Mouse (Mus musculus) testis, postnatal 14 days (tissue): ENCODE results near the gene Pcbd1.
A peak's percentile ranks its signal among the peaks of the same experiment; 100 is the strongest.

Experiments used
- DNase-seq: peaks from one replicate; pipeline ENCODE4 v3.0.0; 2021; ENCODE audit warnings: low spot score

Gene Pcbd1

DNA sequence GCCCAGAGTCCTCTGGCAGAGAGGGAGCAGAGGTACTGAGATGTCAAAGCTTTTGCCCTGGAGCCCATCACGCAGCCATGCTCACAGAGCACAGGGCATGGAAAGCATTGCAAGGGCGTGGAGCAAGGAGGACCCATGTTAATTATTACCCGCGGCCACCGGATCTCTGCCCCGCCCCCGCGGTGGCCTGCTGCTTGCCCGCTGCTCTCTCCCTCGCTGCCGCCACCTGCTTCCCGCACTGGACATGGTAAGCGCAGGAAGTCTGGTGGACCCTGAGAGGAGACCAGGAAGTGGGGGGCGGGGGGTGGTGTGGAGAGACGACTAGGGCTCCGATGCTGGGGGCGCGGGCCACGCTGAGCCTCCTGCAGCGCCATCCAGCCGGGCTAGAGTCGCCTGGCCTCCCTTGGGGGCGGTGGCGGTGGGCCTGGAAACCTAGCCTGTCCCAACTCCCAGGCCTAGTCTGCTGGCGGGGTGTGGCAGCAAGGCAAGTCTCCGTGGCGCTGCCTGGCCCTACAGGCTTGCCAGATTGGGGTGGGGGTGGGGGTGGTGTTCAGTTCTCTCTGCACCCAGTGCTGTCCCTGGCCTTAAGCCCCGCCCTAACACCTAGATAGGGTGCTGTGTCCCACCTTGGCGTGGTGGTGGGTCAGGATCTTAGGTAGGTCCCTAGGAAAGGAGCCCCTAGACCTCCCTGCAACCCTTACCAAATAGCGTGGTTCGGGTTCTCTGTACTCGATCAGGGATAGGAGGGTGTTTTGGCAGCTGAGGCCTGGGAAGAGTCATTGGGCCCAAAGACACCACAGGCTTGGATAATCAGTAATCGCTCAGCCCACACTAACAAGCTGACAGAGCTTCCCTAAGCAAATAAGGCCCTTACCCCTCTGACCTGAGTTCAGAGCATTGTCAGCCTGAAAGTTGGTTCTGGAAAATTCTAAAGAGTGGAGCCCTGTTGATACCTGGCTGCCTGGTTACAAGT is at the start of gene Pcbd1:
Gene Pcbd1 (plus strand): TSS at position 162 of the 973 bp plus-strand sequence.
- DNase-seq, result no peak

- DNase-seq, result no peak
These were observed 49.5 kb upstream of the Pcbd1 start for GRCm38 (mm10) chr10:61039657-61040056.

- no peak for DNase-seq
These were observed 44.0 kb upstream of the Pcbd1 start for GRCm38 (mm10) chr10:61045081-61045480.

- peak; percentile 64 for DNase-seq
These were observed 37.0 kb upstream of the Pcbd1 start for GRCm38 (mm10) chr10:61051993-61052613.

DNA sequence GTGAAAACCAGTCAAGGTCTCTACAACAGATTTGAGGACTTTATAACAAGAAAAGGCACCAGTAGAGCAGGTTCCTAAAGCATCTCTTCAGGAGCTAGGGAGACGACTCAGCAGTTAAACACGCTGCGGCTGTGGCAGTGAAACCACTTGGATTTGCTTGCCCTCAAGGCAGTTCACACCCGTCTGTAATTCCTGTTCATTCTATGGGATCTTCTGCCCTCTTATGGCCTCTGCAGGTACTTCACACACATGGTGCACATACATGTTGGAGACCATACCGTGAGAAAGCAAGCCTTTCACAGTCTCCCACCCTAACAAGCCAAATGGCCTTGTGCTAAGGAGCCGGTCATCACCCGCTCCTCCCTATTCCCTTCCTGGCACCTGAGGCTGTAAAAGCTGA is 32.5 kb upstream of the Pcbd1 start:
- DNase-seq, result no peak

DNA sequence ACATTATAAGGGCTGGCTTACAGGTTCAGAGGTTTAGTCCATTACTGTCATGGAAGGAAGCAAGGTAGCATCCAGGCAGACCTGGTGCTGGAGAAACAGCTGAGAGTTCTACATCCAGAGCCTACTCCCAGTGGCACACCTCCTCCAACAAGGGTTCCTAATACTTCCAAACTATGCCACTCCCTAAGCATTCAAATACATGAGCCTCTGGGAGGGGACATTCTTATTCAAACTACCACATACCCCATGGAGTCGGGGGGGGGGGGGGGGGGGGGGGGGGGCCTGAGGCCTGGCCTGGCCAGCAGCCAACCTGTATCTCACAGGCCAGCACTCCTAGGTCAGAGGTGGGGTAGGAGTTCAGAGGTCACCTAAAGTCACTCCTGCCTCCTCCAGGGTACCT is 30.0 kb upstream of the Pcbd1 start:
- DNase-seq, result no peak

DNA sequence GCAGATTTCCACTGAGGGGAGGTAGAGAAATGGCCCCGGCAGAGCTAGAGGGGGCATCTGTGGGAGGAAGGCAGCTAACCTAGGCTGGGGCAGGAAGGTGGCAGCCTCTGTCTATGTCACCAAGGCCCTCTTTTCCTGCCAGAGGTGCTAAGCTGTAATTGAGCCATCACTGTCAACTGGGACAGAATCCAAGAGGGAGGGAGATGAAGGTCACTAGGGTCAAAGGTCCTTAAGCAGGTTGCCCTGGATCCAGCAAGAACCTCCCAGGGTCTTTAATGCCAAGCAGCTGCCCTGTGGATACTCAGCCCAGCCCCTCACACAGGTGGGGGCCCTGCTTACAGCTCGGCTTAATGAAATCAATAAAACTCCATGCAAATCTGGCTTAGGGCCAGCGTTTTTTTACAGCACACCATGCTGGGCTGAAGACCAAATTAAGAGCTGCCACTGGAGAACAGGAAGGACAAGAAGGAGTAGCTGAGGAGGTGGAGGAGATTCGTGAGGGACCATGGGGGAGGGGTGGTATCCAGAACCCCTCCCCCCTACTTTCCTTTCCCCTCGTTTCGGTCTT is 29.5 kb upstream of the Pcbd1 start:
- DNase-seq, result no peak

DNA sequence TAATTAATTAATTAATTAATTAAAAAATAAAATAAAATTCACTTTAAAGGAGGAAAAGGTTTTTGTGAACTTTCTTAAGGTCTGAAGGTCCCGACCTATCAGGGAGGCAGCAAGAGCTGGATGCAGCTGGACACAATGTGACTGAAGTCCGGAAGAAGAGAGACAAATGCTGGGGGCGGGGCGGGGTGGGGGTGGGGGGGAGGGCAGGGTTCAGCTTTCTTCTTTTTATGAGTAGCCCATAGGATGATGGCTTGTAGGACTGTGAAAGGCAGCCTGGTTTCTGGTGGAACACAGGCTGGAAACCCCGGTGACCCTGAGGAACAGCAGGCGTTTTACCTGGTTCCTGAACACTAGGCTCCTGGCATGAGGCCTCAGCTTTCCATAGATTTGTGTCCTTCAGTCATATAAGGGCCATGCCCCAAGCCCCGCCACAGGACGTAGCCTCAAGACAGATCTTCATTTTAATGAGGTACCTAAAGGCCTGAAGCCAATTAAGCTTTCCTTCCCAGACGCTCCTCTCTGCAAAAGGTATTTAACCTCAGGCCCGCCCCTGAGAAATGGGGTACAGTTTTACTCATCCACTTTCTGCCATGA is 25.8 kb upstream of the Pcbd1 start:
- no peak for DNase-seq

GRCm38 (mm10) chr10:61064635-61065034 is 24.5 kb upstream of the Pcbd1 start:
- DNase-seq, result peak; percentile 47

- no peak for DNase-seq
These were observed 23.7 kb upstream of the Pcbd1 start for GRCm38 (mm10) chr10:61065287-61066005.

DNA sequence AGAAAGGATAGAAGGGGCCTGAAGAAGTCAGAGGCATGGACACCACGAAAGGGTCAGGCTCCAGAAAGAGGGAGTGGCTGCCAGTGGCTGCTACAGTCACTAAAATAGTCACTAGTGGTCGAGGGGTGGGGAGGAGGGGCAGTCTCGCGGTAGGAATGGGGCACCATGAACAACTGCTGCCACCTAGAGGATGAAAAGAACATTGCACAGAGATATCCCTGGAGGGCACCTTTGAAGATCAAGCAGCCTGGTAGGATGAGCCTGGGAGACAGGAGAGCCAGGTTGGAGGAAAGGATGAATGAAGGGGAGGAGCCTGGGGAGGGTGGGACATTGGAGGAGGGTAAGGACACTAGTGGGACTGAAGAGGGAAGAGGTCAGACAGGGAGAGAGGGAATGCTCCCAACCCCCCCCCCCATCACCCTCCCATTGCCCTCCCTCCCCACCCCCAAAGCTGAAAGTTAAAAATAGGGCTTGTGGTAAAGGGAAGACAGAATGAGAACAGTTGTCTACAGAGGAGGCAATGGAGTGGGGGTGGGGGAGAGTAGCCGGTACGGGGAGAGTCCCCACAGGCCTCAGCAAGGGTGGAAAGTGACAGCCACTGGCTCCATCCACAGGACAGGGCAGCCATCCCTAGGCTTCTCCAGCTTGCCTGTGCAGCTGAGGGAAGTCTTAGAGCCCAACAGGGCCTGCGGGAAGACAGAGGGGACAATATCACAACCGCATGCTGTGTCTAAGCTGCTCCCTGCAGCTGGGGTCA is 20.5 kb upstream of the Pcbd1 start:
- peak; percentile 40 for DNase-seq

- no peak for DNase-seq
These were observed 19.9 kb upstream of the Pcbd1 start for GRCm38 (mm10) chr10:61069248-61069647.

DNA sequence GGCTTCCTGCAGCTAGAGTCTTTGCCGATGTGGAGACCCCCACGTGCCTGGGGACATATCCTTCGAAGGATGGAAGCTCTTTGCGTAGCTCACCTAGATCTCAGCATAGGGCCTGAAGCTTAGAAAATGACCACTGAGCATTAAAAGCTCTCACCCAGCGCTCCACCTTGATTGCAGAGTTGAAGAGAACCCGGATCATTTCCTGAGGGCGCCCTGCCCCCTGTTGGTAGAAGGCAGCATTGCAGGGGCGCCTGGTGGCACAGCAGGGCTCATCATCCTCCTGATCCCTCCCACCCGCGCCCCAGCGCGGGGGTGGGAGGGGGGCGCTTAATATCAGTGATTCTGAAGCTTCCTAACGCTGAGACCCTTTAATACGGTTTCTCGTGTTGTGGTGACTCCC is 16.8 kb upstream of the Pcbd1 start:
- DNase-seq, result peak; percentile 41

- DNase-seq, result no peak
These were observed 14.5 kb upstream of the Pcbd1 start for GRCm38 (mm10) chr10:61074643-61075042.

DNA sequence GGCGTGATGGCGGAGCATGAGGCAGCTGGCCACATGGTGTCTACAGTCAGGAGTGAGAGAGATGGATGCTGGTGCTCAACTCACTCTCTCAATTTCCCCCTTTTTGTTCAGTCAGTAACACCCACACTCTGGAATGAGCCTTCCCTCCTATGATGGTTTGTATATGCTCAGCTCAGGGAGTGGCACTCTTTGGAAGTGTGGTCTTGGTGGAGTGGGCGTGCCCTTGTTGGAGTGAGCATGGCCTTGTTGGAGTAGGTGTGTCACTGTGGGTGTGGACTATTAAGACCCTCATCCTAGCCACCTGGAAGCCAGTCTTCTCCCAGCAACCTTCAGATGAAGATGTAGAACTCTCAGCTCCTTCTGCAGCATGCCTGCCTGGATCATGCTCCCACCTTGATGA is 13.5 kb upstream of the Pcbd1 start:
- no peak for DNase-seq

DNA sequence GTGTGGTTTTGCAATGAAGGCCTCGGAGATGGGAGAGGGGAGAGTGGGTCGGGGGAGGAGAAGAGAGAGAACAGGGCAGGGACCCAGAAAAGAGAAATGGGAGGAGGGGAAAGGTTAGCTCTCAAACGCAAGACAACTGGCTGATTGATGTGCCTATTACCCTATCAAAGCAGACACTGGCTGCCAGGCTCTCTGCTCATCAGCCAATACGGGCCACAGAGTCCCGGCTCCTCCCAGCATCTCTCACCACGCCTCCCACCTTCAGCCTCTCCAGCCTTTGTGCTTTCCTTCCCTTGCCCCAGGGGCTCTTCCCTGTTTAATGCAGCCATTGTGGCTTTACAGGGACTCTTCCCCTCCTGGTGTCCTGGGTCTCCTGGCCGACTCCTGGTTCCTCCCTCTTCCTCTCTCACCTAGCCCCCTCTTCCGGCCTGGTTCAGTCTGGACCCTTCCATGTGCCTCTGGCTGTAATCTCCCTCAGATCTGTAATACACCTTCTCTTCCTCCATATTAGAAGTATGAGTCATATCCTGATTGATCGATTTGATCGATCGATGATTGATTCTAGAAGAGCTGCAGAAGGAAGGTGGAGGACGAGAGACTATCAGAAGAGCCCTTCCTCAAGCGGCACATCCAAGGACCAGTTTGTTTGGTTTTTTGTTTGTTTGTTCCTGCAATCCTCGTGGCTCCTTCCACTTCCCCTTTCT is 8.8 kb upstream of the Pcbd1 start:
- peak; percentile 91 for DNase-seq

DNA sequence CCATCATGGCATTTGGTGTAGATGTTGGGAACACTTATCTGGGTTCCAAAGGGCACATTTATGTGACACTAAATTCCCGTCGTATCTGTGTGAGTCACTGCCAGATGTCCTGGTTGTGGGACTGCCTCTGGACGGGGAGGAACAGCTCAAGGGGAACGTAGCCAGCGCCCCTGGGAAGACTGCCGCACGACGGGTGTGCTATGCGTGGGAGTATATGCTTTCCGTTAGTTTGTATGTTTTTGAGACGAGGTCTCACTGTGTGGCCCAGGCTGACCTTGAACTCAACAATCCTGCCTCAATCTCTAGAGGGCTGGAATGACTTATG is 8.2 kb upstream of the Pcbd1 start:
- peak; percentile 71 for DNase-seq

DNA sequence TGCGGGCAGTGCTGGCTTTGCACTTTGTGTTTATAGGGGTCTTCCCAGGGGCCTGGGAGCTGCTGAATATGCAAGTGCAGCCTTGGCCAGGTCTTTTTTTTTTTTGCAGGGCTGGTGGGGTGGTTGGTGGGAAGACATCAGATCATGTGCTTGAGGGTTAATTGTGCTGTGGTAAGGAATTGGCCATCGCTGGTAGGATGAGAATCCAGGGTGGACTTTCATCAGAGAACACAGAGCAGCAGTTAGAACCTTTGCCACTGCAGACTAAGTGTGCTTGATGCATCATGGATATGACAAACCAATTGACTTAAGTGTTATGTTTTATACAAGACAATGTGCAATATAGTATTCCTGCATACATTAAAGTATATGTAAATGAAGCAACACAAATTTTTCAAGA is 3.8 kb upstream of the Pcbd1 start:
- DNase-seq, result no peak

- no peak for DNase-seq
These were observed 2.6 kb upstream of the Pcbd1 start for GRCm38 (mm10) chr10:61086502-61086901.

DNA sequence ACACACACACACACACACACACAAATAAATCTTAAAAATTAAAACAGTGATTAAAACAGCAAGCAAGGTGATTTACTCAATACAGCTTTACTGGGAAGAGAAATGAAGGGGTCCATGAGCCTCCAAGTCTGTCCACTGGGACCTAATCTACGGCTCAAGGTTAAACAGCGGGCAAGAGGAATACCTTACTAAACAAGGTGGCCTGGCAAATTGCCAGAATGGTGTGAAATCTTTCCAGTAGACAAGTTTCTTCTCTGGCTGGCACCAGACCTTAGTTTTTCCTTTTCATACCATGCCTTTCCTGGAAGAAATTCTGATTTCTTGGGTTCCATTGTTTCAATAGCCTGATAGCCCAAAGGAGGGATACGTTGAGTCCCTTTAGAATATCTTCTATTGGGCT is 663 bp upstream of the Pcbd1 start:
- no peak for DNase-seq

- no peak for DNase-seq
These were observed 2.7 kb downstream of the Pcbd1 start for GRCm38 (mm10) chr10:61091866-61092265.
